Mouse (Mus musculus): ENCODE results near the gene Cd86. TPM values are rescaled to one million over a fixed set of nuclear protein-coding genes. Genes with fewer than 3 reads are reported as not detected.

Gene Cd86
- total RNA-seq, 2 experiments from 2014 or later, result 1.1 to 1.2 TPM

DNA sequence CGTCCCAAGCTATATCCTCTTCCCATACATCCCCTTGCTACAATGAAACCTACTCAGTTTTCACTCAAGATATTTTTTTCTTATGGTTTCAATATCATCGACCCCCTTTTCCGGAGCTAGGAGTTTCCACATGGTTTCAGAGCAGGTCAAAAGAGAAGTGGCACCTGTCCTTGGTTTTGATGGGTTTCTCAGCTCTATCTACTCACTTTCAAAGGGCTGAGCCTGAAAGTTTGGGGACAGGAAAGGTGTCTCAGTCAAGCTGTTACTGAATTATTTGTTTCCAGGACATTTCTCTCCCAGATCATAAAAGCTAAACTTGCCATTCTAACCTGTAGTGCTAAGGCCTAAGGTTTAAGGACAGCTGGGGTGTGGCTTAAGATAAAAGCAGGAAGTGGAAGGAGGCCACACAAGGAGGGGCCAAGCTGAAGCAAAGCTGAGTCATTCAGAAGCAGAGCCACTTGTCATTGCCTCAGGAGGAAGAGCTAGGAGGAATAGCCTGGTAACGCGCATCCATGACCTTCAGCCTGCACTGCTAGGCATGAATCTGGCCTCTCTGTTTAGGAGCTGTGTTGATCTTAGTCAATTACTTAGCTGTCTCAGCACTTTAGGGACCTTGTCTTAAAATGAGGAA, 39.2 kb downstream of the Cd86 start:
- no peak for DNase-seq (ENCODE audit: extremely low spot score in 1 of 2, low spot score in 2 of 2)
- intact Hi-C loops (cut with DNase I), result no loop called here

DNA sequence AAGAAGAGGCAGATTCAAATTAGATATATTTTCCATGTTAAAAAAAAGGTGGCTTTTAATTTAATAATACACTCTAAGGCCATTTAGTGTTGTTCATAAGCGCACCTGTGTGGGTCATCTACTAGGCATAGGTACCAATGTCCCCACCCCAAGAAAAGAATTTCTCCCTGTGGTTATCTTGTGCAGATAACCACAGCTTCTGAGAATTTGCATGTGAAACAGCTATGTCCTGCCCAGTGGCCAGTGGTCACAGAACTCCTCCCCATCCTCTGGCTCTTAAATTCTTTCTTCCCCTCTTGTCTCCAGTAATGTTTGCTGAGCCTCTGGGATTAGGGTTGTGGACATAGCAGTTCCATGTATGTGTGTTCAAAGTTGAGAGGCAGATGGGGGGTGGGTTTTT, 40.0 kb downstream of the Cd86 start:
- DNase-seq (ENCODE audit: extremely low spot score in 1 of 2, low spot score in 2 of 2), result no peak
- intact Hi-C loops (cut with DNase I), result no loop called here

DNA sequence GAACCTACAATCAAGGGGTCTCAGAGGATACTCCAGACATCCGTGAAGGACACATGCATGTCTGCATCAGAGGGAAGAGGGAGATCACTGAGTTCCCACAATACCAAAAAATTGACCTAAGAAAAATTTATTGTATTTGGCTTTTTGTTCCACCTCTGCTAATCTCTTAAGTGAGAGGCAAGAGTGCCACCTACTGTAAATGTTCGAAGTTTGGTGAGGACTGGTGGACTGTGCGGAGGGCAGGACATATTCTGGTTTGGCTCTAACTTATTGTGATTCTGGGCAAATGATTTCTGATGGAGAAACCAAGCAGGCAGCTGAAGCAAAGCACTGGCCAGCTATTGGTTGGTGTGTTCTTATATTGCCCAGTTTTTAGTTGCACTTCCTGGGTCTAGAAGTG, 43.6 kb downstream of the Cd86 start:
- intact Hi-C loops (cut with DNase I), result loop anchor here (5.0 kb wide), 1 partner anchor 150 kb away; no protein-coding TSS in a partner anchor
- DNase-seq (ENCODE audit: extremely low spot score in 1 of 2, low spot score in 2 of 2), result no peak

DNA sequence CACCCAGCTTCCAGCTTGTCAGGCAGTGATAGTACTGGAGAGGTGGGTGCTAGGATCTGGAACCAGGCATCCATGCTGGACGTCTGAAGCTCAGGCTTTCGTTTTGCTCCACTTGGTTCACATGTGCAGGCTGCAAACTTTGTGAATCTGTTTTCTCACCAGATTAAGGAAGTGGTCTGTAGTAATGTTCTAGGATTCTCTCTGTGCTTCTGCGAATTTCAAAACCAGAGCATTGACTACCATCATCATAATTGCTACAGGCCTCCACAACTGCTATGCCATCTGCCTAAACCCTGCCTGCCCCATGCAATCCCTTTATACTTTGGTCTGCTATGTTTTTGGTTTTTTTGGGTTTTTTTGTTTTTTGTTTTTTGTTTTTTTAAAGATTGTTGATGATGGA, 44.8 kb downstream of the Cd86 start:
- no peak for DNase-seq (ENCODE audit: extremely low spot score in 1 of 2, low spot score in 2 of 2)
- intact Hi-C loops (cut with DNase I), result loop anchor here (5.0 kb wide), 1 partner anchor 149 kb away; no protein-coding TSS in a partner anchor

DNA sequence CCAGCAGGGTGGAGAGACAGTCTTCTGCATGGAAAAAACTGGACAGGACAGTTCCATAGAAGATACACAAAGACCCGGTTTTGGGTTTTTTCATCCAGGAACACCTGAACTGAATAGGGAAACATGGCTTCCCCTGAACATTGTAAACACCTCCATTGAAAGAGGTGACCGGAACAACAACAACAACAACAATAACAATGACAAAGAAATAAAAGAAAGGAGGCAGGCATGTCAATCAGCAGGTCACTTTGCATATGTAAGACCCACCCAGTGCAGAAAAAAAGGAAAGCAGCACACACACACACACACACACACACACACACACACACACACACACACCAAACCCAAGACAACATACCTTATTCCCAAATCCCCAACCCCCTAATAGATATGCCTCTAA, 52.2 kb downstream of the Cd86 start:
- intact Hi-C loops (cut with DNase I), result no loop called here
- DNase-seq (ENCODE audit: extremely low spot score in 1 of 2, low spot score in 2 of 2), result no peak

DNA sequence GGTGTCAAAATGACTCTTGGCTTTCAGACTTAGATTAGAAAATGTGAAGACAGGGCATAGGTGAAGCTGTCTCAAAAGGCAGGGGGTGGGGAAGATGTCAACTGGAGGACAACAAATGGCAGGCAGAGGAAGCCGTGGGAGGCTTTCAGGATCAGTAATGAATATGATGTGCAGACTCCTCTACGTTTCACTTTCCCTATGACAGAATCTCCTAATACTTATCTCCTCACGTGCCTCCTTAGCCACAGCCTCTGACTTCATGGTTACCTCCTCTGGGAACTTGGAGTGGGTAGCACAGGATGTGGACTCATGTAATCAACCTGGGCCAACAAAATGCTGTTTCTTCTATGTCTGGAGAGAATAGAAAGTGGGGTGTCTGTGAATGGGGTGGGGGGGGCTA, 63.2 kb downstream of the Cd86 start:
- DNase-seq (ENCODE audit: extremely low spot score in 1 of 2, low spot score in 2 of 2), result no peak
- intact Hi-C loops (cut with DNase I), result no loop called here

DNA sequence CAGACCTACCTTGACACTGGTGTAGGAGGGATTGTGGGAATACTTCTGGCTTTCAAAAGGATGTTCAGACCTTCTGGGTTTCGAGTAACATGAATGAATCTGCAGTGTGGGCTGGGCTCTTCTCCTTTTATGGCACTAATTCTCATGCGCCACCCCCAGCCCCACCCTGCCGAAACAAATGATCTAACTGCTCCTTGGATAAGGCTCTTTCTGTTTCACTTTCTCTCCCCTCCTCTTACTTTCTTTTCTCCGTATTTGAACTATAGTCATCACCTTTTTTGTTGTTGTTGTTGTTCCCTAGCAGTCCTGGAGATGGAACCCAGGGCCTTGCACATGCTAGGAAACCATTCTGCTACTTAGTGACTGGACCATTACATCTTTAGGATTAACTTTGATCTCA, 67.6 kb downstream of the Cd86 start:
- no peak for DNase-seq (ENCODE audit: extremely low spot score in 1 of 2, low spot score in 2 of 2)
- intact Hi-C loops (cut with DNase I), result no loop called here

DNA sequence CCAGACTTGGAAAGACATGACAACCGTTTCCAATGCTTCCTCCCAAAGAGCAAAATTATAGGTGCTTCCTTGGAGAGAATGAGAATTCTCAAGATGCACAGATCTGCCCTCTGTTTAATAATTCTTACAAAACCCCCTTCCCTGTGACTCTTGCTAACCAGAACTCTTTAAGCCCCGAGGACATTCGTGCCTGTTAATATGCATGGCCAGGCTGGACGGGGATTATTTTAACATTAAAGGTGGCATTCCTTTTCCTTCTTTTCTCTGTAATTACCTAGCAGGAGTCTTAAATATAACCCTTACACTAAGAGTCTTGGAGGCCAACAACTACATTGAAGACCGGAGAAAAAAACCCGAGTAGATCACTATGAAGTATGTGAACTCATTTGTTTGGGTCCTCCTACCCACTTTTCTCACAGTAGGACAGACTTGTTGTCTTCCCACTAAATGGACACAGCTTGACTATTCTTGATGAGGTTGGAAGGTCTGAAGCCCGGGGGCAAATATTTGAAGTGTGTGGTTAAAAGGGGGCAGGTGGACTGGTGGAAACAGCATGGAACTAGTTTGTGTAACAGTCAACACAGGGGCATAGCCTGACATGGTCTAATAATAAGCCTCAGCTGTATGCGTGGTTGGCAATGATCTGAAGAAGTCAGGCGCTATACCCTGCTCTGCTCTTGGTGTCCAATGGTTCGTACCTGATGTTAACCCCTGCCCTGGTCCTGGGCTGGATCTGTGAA, 69.0 kb downstream of the Cd86 start:
- DNase-seq (ENCODE audit: extremely low spot score in 1 of 2, low spot score in 2 of 2), result no peak
- intact Hi-C loops (cut with DNase I), result no loop called here

DNA sequence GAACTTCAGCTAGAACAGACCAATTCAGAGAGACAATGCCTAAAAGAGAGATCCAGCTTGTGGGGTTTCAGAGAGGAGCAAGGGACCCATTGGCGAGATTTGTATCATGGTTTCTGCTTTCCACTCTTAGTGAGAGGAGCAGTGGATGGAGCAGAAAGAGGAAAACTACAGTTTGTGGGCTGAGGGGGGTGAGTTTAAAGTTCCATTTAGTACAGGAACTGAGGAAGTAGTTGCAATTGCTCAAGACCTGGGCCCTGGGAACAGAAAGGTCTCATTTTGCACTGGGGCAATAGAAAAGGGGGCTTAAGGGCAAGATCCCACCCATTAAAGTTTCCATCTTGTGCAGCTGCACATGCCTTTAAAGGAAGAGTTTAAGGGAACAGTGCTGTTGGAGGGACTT, 76.0 kb downstream of the Cd86 start:
- intact Hi-C loops (cut with DNase I), result no loop called here
- no peak for DNase-seq (ENCODE audit: extremely low spot score in 1 of 2, low spot score in 2 of 2)

DNA sequence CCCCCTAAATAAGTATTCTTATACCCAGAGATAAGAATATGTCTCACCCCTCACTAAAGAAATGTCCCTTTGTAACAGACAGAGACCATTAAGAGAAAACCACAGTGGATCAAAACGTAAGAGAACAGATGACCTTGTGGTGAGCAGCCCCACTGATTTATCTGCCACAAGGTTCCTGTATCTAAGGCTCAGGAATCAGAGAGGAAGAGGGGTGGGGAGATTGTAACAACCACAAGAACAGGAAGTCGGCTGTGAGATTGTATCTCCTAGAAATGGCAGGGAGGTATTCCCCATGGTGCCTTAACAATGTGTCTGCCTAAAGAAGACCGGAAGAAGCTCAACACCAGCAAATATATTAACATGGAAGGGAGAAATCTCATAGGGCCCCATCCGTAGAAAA, 77.9 kb downstream of the Cd86 start:
- intact Hi-C loops (cut with DNase I), result no loop called here
- DNase-seq (ENCODE audit: extremely low spot score in 1 of 2, low spot score in 2 of 2), result no peak

DNA sequence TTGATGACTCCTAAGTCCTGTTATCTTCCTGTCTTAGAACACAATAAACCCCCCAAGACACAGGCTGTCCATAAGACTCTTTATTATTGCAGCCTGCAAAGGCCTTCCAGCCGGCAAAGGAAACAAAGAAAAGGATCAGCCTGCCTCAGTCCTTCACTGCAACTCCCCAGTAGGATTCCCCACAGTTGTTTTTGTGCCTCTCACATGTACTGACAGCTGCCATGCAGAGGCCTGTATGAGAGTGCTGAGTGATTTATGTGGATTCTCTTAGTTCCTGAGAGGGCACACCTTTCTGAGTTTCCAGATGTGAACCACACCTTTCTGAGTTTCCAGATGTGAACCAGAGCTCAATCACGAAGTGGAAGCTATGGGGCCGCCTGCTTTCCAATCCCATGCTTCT, 83.8 kb downstream of the Cd86 start:
- intact Hi-C loops (cut with DNase I), result no loop called here
- DNase-seq (ENCODE audit: extremely low spot score in 1 of 2, low spot score in 2 of 2), result no peak

DNA sequence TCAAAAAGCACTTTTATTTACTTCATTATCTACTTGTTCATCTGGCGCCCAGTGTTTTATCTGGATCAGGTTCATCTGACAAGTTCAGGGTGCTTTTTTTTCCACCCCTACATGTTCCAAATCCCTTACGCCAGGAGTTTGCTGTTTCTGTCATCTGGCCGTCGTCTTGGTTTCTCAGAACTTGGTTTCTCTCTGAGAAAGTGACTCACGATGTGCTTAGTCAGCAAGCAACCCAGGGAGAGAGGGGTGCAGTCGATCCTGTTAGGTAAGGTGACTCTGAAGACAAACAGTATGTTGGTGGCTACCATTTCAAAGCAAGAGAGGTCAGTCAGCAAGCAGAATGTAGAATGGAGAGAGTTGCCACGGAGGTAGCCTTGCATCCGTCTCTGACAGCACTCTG, 93.9 kb downstream of the Cd86 start:
- no peak for DNase-seq (ENCODE audit: extremely low spot score in 1 of 2, low spot score in 2 of 2)
- intact Hi-C loops (cut with DNase I), result no loop called here

DNA sequence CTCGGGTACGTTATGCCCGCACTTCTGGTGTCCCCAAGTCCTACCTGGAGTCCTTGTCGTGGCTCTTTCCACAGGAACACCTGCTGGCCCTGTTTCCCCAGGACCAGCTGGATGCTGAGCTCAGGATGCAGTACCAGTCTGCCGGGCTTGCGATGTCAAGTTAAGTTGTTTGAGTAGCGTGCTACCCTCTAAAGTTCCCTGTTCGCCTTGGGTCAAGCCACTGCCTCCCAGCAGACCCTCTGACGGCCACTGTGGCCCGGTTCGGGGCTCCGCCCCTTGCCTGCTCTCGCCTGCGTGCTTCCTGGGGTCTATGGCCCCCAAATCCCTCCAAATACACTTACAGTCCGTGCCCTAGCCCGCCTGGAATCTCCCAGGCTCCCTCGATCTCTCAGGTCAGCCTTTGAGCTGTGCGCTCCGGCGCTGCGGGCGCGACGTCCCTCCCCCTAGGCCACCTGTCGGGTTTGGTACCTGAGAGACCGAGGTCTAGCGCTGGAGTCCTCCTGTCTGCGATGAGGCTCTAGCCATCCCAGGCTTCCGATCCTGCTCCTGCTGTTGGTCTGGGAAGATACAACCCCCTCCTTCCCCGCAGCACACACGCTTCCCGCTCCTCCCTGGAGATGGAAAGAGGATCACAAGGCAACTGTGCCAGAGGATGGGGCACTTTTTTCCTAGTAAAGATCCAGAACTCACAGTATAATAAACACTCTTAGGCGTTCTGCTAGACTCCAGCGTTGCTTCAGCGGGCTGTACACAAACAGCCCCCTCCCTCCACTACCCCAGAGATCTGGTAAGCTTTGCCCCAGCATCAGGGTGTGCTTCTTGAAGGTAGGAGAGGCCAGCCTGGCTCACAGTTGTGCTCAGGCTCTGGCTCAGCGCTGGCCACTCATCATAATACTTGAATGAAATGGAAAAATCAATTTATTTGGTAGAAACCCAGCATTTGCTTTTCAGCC, 104.2 kb downstream of the Cd86 start, which contains the start of gene Casr:
Gene Casr (minus strand): TSS at position 756 of the 953 bp plus-strand sequence.
- intact Hi-C loops (cut with DNase I), result no loop called here

DNA sequence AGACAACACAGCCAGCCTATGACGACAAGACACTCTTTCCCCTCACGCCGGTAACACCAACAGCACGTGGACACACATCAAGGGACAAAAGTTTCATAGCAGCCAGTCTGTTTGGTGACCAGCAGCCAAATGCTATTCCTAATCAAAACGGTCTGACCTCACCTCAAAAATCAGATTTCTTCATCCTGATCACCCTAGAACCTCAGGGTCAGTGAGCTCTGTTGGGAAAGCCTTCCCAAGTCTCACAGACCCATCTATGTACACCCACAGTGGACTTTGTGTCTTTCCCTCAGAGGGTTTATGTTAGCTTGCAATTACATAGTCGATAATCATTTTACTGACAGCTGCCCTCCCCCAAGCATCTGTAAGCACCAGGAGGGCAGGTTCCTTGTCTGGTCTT, 106.3 kb downstream of the Cd86 start:
- intact Hi-C loops (cut with DNase I), result no loop called here
- no peak for DNase-seq (ENCODE audit: extremely low spot score in 1 of 2, low spot score in 2 of 2)

More for the DNA sequence above, 104.2 kb downstream of the Cd86 start, which contains the start of gene Casr:
- no peak for DNase-seq (ENCODE audit: extremely low spot score in 1 of 2, low spot score in 2 of 2)

DNA sequence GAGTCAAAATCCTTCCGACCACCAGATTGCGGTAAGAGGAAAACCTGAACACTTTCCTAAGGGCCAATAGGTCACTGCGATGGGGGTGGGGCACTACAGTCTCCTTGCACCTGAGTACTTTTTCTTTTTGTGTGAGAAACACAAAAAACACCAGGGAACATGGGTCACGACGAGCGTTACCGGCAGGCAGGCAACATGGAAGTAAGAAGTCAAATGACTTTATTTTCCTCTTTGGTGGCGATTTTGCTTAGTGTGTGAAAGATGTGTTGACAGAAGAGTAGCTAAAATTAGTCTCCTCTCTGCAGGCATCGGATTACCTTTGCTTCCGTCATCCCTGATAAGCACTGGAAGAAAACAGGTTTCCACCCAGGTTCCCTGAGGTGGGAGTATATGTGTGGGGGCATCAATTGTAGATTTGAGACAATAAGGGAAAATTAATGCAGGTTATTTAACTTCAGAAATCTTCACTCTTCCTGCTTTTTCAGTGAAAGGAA, 110.2 kb downstream of the Cd86 start:
- DNase-seq (ENCODE audit: extremely low spot score in 1 of 2, low spot score in 2 of 2), result no peak
- intact Hi-C loops (cut with DNase I), result no loop called here

Other genes with a start within 250 kb of the Cd86 start
- gene Stfa3, start 210.7 kb downstream of the Cd86 start, total RNA-seq (2021), result not detected
- 1 to 10 TPM; 2.4 to 3.1 TPM for gene Casr, start 103.9 kb downstream of the Cd86 start, total RNA-seq (2021)
- gene Ildr1, start 27.9 kb upstream of the Cd86 start, total RNA-seq (2021), result under 1 TPM; 0.24 to 0.39 TPM
- gene Slc15a2, start 118.9 kb upstream of the Cd86 start, total RNA-seq (2021), result 10 to 100 TPM; 35.1 to 35.7 TPM
- gene Iqcb1, start 162.3 kb upstream of the Cd86 start, total RNA-seq (2021), result 10 to 100 TPM; 35.4 to 40.0 TPM
- gene Eaf2, start 208.9 kb upstream of the Cd86 start, total RNA-seq (2021), result 1 to 10 TPM; 1.1 TPM
- 10 to 100 TPM; 50.3 to 60.5 TPM for gene Golgb1, start 209.1 kb upstream of the Cd86 start, total RNA-seq (2021)